Mouse (Mus musculus) gastrocnemius, adult 2 months (tissue): Measurements from ENCODE around the gene Fgfr2. TPM values are rescaled to one million over a fixed set of nuclear protein-coding genes. Genes with fewer than 3 reads are reported as not detected.
"Not testable (repeated sequence)": the region's sequence is repeated elsewhere in the genome, so short reads cannot be mapped to it uniquely, and the experiment has no call there.

ENCODE experiments used
- DNase-seq: peaks from one replicate; pipeline ENCODE4 v3.0.0; 2022
- H3K27ac ChIP-seq: fragments of 200-600 bp; 2 replicates; pipeline ENCODE4 v1.8.1; 2022; ENCODE audit warnings: mild to moderate bottlenecking
- H3K4me3 ChIP-seq: fragments of 200-600 bp; 2 replicates; pipeline ENCODE4 v1.8.1; 2022; ENCODE audit warnings: mild to moderate bottlenecking, moderate library complexity
- CTCF ChIP-seq: fragments of 200-600 bp; IDR thresholded peaks from 2 replicates; pipeline ENCODE4 v1.8.1; 2022; ENCODE audit warnings: antibody characterized with exemption, mild to moderate bottlenecking, moderate library complexity
- intact Hi-C: fragments of 180-260 bp; cut with DNase I; formaldehyde crosslinking; loops from one replicate; pipeline ENCODE4 v1.15.1; 2025
- total RNA-seq, 2 experiments: library from RNA; stranded (reverse); gene quantifications; 2 replicates each; pipeline ENCODE4 v1.2.3; 2021

Fgfr2 gene
- total RNA-seq, 2 experiments from 2014 or later, result 0.15 to 0.33 TPM

DNA sequence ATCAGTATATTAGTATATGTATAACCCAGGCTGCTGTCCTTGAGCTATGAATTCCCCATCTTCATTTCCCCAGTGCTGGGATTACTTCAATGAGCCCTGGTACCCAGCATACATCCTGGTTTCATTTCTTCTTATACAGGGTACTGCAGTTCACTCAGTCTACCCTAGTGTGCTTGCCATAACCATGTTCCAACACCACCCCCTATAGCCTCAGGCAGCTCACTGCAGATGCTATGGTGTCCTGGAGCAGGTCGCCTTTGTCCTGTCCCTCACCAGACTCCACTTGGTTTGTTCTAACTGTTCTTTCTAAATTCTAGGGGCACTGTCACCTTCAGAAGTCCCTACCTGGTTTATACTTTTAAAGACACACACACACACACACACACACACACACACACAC, 2080.5 kb downstream of the Fgfr2 start:
- intact Hi-C loops, result loop anchor here (5.0 to 10.0 kb wide), 3 partner anchors 125 to 268 kb away; partner anchors contain the start of gene Btbd16
- Histone ChIP-seq H3K27ac (no peak overlapping the region), H3K4me3 (no peak overlapping the region)
- DNase-seq, result no peak
- peak; percentile 58 for TF ChIP-seq CTCF

DNA sequence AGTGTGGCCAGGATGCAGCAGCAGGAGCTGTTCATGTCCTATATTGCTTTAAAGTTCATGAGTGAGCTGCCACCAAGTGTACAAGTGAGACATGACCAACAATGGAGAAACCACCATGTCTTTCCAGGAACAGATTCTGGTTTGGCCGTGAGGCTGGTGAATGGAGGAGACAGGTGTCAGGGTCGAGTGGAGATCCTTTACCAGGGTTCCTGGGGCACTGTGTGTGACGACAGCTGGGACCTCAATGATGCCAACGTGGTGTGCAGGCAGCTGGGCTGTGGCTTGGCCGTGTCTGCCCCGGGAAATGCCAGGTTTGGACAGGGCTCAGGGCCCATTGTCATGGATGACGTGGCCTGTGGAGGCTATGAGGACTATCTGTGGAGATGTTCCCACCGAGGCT, 2082.4 kb downstream of the Fgfr2 start:
- H3K4me3 ChIP-seq, H3K27ac ChIP-seq, DNase-seq: not testable (repeated sequence)
- intact Hi-C loops, result loop anchor here (5.0 to 10.0 kb wide), 3 partner anchors 123 to 266 kb away; partner anchors contain the start of gene Btbd16

DNA sequence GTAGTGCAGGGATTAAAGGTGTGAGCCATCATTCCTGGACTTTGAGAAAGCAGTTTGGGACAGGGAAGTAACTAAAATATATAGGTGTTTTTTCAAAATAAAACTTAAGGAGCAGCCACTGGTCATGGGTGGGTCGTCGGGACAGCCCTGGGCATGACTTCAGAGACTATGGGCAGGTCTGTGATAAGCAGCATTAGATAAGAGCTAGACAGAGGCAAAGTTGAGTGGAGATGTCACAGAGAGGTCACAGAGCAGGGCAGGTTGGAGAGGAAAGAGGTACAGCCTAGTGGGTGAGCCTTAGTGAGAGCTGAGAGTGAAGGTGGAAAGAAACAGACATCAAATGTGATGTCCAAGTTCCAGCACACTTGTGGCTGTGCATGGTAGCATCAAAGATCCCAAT, 2086.1 kb downstream of the Fgfr2 start:
- intact Hi-C loops, result no loop called here
- TF ChIP-seq CTCF, result no peak
- Histone ChIP-seq H3K4me3 (no peak overlapping the region), H3K27ac (no peak overlapping the region)
- DNase-seq, result no peak

DNA sequence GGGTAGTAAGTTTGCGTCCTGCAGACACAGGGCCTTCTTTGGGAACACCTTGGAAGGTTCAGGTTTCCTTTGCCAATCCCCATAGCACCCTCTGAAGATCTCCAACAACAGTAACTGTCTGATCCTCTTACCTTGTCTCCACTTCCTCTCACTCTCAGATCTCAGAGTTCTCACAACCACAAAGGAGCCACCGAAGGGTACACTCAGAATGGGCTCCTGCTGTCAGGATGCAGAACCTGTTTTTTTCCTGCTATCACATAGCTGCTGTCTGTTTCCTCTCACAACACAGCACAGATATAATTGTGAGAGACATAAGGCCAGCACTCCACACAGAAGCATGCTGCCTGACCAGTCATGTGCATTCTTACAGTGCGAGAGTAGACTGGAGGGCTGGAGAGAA, 2086.8 kb downstream of the Fgfr2 start:
- no peak overlapping the region for H3K4me3 ChIP-seq
- no peak for TF ChIP-seq CTCF
- no peak overlapping the region for H3K27ac ChIP-seq
- no peak for DNase-seq
- intact Hi-C loops, result no loop called here

DNA sequence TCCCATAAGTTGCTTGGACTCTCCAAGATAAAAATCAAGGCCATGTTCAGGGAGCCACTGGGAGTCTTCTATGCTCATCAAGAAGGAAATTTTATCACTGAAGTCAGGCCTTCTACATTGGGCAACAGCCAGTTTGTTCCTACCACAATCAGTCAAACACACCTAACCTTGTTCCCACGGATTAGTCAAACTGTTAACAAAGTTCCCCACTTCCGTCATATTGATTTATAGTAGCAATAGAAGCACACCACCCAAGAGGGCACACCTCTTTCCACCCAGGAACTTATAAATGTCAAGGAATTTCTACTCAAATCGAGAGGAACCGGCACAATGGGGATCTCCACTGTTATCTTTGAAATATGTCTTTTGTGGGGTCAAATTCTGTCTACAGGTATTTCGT, 2091.4 kb downstream of the Fgfr2 start, which contains the start of gene Dmbt1:
Dmbt1 (plus strand) TSS at position 299 of the 400 bp plus-strand sequence.
- Histone ChIP-seq H3K4me3 (no peak within 1 kb of the TSS), H3K27ac (no peak within 1 kb of the TSS)
- intact Hi-C loops, result no loop called here
- TF ChIP-seq CTCF, result no peak
- DNase-seq, result no peak

GRCm38 (mm10) chr7:131027557-131027956, 2095.6 kb downstream of the Fgfr2 start:
- intact Hi-C loops, result no loop called here
- H3K27ac ChIP-seq, result no peak overlapping the region
- no peak for DNase-seq

DNA sequence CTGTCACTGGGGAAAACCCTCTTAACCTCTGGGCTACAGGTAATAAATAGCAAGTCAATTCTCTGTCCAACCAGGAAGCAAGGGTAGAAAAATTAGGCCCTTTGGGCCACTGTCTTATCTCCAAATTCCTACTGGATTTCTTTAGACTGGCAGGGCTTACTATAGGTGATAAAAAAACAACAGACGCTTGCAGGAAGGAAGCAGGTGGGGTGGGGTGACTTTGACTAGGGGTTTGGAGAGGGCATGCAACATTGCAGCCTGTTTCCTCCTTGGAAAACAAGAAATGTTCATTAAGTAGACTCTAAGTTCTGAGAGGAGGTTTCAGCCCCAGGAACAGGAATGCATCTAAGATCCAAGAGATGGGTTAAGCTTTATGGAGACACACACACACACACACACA, 2098.3 kb downstream of the Fgfr2 start:
- H3K4me3 ChIP-seq, result no peak overlapping the region
- intact Hi-C loops, result no loop called here
- TF ChIP-seq CTCF, result no peak
- no peak overlapping the region for H3K27ac ChIP-seq
- no peak for DNase-seq

More at GRCm38 (mm10) chr7:131027557-131027956, 2095.6 kb downstream of the Fgfr2 start:
- H3K4me3 ChIP-seq, result no peak overlapping the region
- TF ChIP-seq CTCF, result no peak

DNA sequence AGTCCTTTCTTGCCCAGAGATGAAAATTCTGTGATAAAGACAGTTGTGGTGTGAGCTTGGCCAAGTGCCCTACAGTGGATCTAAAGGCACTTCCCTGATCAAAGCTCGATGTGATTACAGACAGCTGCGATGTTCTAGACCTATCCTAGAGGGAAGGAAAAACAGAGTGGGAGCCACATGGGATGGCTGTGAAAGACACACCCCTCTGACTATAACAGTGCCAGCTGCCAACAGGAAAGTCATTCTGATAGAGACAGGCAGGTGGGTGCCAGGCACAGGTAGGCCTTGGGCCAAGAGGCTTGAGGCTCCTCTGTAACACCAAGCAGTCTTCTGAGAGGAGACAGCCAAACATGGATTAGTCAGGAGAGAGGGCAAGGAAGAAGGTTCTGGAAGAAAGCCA, 2104.0 kb downstream of the Fgfr2 start:
- intact Hi-C loops, result no loop called here
- no peak for TF ChIP-seq CTCF
- no peak overlapping the region for H3K27ac ChIP-seq
- no peak overlapping the region for H3K4me3 ChIP-seq
- no peak for DNase-seq

DNA sequence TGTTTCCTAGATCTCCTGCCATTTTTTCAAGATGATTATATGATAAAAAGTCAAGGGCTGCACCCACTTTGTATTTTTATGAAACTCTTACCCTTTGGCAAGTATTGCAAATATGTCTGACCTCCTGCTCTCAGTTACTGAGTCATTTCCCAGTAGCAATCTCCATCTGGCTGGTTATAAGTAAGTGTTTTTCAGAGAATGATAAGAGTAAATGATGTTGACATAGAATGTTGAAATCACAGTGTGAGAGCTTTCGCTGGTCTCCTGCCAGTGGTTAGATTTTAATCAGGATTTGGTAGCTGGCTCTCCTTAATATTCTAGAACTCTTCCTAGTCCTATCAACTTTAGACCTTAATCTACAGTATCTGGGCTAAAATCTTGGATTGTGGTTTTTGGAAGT, 2111.2 kb downstream of the Fgfr2 start:
- no peak for TF ChIP-seq CTCF
- Histone ChIP-seq H3K27ac (no peak overlapping the region), H3K4me3 (no peak overlapping the region)
- intact Hi-C loops, result no loop called here
- no peak for DNase-seq

- no peak for TF ChIP-seq CTCF
- DNase-seq, result no peak
- intact Hi-C loops, result no loop called here
Observed at GRCm38 (mm10) chr7:131009178-131009577, 2114.0 kb downstream of the Fgfr2 start.

DNA sequence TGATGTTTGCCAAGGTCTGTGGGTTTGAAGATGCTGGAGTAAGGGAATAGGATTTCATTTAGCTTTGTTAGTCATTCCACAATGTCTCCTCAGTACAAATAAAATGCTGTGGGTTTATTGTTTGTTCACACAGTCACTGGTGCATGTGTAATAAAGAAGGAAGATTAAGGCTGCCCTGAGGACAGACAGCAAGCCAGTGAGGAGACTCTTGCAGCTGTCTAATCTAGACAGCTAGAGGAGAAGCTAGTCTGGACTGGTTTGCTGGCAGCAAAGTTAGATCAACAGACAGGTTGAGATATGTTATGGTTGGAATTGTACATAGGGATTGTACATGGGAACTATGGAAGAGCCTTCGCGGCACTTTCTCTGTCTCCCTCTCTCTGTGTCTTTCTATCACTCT, 2115.9 kb downstream of the Fgfr2 start:
- no peak for TF ChIP-seq CTCF
- no peak overlapping the region for H3K4me3 ChIP-seq
- intact Hi-C loops, result no loop called here
- no peak for DNase-seq
- H3K27ac ChIP-seq, result no peak overlapping the region

More at GRCm38 (mm10) chr7:131009178-131009577, 2114.0 kb downstream of the Fgfr2 start:
- Histone ChIP-seq H3K4me3 (no peak overlapping the region), H3K27ac (no peak overlapping the region)

DNA sequence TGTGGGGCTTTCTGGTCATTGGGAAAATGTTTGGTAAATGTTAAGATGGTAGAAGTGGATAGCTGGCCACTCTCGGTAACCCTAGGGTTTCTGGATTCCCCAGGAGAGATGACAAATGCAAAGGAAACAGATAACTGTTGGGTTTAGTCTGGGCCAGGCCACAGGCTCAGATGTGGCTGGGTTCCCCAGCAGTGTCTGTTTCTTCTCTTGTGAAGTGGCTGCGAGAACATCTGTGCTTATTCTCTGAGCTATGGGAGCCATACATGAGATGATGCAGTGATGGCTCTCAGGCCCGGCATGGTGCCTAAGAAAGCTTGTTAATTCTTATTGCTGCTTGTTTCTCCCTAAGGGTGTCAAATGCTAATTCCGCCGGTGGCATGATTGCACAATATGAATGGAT, 2119.1 kb downstream of the Fgfr2 start:
- intact Hi-C loops, result no loop called here
- Histone ChIP-seq H3K27ac (no peak overlapping the region), H3K4me3 (no peak overlapping the region)
- no peak for DNase-seq
- TF ChIP-seq CTCF, result no peak

DNA sequence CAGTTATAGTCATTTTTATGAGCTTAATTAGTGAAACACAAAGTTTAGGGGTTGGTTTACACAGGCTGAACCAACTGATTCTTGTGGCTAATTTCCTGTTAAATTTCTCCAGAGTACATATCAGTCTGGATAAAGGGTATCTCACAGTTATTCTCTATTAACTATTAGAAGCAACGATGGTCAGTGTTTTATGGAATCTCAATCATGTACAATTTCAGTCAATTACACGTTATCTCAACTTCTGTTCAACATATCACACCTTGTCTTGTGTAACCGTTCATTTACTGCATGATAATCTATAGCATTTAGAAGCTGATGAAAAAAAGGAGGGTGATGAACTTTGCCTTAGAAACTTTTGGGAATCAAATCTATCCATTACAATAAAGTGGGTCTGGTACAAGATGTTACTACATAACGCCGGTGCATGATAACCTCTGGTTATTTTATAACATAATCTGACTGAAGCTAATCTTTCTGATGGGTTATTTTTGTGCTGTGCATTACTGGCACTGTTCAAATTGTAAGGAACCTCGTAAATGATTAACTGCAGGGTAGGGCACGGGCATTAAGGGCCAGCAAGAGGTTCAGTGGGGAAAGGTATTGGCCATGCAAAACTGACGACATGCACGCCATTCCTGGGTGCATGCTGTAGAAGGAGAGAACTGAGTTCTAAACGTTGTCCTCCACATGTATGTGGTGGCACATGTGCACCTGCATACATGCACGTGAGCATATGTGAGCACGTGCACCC, 2121.0 kb downstream of the Fgfr2 start:
- intact Hi-C loops, result no loop called here
- no peak for DNase-seq
- H3K27ac ChIP-seq, result no peak overlapping the region

DNA sequence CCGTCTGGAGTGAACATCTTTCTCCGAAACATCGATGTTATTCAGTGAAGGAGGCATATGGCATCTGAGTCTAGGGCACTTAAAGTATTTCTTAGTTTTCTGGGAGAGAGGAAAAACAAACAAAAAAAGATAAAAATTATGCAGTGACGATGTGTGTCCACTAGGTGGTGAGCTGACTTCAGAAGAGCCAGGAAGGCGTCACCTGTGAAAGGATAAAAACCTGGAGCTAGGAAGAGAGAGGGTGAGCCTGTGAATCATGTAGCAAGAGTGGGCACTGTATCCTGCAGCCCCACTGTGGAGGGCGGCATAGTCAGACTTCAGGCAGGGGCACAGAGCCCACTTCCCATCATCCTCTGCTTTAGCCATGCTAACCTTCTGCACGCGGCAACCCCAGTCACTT, 2129.2 kb downstream of the Fgfr2 start:
- Histone ChIP-seq H3K27ac (no peak overlapping the region), H3K4me3 (no peak overlapping the region)
- TF ChIP-seq CTCF, result peak; percentile 76
- no peak for DNase-seq
- intact Hi-C loops, result no loop called here

More for the DNA sequence above, 2121.0 kb downstream of the Fgfr2 start:
- no peak overlapping the region for H3K4me3 ChIP-seq
- TF ChIP-seq CTCF, result no peak
